Mouse (Mus musculus): ENCODE results near the gene Nr4a3. TPM values are rescaled to one million over a fixed set of nuclear protein-coding genes. Genes with fewer than 3 reads are reported as not detected.

The Nr4a3 gene
- total RNA-seq, 1 experiment from 2014 or later, result 4.5 TPM

DNA sequence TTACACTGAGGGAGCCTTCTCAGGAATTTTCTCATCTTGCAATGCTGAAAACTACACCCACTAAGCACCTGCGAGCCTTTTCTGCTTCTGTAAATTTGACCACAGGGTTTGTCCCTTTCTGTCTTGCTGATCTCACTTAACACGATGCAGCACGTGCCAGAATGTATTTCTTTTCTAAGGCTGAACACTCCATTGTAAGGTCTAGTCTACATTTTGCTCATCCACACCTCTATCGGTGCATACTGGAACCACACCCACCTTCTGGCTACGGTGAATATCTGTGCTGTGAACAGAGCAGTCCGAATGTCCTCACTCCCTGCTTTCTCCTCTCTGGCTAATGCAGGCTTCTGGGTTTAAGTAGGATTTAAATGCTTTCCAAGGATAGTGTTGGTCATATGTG, 42.5 kb downstream of the Nr4a3 start:
- no peak for ATAC-seq (replicated peaks; ENCODE audit: insufficient number of reproducible peaks, low FRiP score, low TSS enrichment, poor library complexity, severe bottlenecking)

DNA sequence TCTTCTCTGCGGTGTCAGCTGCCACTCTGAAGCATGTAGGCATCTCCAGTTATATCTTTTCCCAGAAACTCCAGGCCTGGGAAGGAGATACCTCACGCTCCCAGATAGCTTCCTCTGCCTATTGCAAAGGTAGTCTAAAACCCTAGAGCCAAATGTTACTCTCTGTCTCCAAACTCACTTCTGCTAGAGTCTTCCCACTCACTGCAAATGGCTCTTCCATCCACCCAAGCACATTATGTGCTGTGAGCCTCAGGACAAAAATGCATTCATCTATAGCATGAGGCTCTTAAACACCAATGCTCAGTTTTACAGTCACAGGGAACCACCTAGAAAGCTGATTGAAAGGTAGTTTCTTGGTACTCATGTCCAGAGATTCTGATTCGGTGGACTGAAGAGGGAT, 48.3 kb downstream of the Nr4a3 start:
- no peak for ATAC-seq (replicated peaks; ENCODE audit: insufficient number of reproducible peaks, low FRiP score, low TSS enrichment, poor library complexity, severe bottlenecking)

DNA sequence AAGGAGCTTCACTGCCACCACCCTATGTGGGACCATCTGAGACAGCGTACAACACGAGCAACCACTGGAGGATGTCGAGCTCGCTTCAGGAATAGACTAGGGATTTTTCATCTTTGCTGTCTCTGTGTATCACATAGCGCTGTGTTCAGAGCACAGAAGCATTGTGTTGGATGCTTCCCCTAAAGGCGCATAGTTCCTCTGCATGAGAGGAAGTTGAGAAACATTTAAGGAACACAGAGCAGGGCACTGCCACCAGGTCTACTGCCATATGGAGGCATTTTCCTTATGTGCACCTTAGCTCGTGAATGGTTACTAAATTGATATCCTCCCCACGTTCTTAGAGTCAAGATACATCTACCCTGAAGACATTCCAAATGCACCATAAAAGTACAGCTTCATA, 55.3 kb downstream of the Nr4a3 start:
- ATAC-seq (replicated peaks; ENCODE audit: insufficient number of reproducible peaks, low FRiP score, low TSS enrichment, poor library complexity, severe bottlenecking), result no peak; the same call in 1 of the 2 replicates

DNA sequence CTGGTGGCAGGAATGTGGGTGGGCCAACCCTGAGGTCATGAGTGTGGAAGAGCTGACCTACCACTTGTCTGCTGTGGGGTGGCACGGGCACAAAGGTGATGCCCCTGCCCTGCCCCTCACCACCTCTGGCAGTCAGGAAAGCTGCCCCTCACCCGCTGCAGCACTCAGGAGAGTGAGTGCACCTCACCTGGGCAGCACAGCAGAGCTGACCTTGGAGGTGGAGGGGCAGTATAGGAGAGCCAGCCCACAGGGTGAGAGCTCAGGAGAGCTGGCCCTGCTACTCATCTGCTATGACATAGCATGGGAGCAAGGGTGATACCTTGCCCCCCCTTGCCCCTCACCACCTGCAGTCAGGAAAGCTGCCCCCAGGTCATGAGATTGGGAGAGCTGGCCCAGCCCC, 57.0 kb downstream of the Nr4a3 start:
- ATAC-seq (replicated peaks; ENCODE audit: insufficient number of reproducible peaks, low FRiP score, low TSS enrichment, poor library complexity, severe bottlenecking), result no peak

DNA sequence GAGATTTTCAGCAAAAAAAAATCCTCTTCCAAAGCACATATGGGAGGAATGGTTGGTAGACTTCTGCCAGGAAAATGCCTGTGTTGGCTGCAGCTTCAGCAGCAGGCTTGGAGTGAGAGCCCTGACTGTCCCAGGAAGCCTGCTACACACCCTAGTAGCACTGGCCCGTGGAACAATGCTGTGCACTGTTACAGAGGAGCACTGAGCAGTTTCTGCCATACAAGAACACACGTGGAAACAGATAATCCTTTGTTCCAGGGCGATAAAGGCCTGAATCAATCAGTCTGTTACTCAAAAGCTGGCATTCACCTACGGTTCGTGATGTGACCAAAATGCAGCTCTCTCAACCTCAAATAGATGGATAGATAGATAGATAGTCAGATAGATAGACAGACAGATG, 60.4 kb downstream of the Nr4a3 start:
- no peak for ATAC-seq (replicated peaks; ENCODE audit: insufficient number of reproducible peaks, low FRiP score, low TSS enrichment, poor library complexity, severe bottlenecking)

DNA sequence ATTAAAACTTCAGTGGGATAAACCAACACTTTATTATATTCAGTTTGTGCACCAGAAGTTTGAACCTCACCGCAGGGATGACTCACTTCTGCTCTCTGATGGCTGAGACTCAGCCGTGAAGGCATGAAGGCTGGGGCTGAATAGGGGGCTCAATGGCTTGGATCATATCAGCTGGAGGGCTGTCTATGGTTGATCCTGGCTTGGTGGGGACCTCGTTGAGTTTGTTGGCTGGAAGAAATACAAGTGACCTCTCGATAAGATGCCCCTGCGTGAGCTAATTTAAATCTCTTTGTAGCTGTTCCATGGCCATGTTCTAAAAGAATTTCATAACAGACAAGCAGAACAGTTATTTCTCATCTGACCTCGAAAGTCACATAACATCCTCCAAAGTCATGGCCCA, 62.1 kb downstream of the Nr4a3 start:
- ATAC-seq (replicated peaks; ENCODE audit: insufficient number of reproducible peaks, low FRiP score, low TSS enrichment, poor library complexity, severe bottlenecking), result no peak

DNA sequence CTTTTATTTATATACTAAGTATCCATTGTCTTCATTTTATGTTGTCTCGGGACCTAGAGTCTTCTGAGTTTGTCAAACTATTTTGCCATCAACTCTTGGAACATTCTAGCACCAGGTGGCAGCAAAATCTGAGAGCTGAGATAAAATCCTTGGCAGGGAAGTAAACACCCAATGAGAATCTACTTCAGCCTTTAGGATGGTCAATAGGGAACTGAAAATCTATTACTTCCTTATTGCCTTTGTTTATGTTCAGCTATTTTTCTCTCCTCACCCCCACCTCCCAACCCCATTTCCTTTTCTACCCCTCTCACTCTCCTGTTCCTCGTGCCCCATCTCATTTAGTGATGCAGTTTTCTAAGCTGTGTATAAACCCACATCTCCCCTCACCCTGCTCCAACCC, 63.6 kb downstream of the Nr4a3 start:
- ATAC-seq (replicated peaks; ENCODE audit: insufficient number of reproducible peaks, low FRiP score, low TSS enrichment, poor library complexity, severe bottlenecking), result peak; percentile 86

DNA sequence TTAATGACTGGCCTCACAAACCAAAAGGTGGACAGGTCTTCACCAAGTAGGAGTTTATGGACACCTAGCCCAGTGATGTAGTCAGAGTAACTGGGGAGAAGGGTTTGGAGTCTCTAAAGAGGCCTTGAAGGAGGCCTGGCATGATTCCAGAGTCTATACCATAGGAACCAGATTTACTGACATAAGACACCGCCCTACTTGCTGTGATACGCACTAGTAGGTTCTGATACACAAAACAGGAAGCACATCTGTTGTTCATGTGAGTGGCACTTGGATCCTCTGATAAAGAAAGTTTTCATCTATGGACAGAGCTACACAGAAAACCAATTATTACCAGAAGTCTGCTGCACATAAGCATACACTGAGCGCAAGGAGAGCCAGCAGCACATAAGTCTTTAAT, 65.4 kb downstream of the Nr4a3 start:
- no peak for ATAC-seq (replicated peaks; ENCODE audit: insufficient number of reproducible peaks, low FRiP score, low TSS enrichment, poor library complexity, severe bottlenecking)

DNA sequence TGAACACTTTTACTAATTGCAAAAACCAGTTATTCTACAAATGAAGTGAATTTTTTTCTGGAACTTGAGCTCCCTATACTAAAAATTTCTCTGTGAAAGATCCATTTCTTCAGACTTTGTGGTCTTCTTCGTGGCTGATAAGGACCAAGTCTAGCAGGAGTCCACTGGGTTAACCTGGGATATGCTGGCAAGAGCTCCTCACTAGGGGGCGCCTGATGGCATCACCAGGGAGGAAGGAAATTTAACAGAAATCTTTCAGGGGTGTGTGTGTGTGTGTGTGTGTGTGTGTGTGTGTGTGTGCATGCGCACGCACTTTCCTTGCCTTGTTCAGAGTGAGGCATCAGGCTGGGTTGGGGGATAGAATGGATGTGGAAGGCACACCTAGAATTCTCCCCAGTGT, 71.2 kb downstream of the Nr4a3 start:
- peak; percentile 68; the same call in 1 of the 2 replicates for ATAC-seq (replicated peaks; ENCODE audit: insufficient number of reproducible peaks, low FRiP score, low TSS enrichment, poor library complexity, severe bottlenecking)

DNA sequence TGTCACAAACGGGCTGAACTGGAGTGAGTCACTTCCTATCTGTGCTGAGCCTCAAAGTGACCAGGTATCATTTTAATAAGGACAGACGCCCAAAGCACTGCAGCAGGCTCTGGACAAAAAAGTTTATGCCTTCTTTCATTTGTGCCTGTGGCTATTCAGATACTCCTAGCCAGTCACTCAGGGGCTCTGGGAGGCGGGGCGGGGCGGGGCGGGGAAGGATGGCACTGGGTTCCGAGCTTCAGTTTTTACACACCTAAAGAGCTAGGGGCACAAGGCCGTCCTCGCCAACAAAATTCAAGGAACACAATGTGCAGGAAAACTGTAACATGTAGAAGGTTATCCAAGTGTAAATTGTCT, 79.4 kb downstream of the Nr4a3 start:
- peak; percentile 48; the same call in 1 of the 2 replicates for ATAC-seq (replicated peaks; ENCODE audit: insufficient number of reproducible peaks, low FRiP score, low TSS enrichment, poor library complexity, severe bottlenecking)

DNA sequence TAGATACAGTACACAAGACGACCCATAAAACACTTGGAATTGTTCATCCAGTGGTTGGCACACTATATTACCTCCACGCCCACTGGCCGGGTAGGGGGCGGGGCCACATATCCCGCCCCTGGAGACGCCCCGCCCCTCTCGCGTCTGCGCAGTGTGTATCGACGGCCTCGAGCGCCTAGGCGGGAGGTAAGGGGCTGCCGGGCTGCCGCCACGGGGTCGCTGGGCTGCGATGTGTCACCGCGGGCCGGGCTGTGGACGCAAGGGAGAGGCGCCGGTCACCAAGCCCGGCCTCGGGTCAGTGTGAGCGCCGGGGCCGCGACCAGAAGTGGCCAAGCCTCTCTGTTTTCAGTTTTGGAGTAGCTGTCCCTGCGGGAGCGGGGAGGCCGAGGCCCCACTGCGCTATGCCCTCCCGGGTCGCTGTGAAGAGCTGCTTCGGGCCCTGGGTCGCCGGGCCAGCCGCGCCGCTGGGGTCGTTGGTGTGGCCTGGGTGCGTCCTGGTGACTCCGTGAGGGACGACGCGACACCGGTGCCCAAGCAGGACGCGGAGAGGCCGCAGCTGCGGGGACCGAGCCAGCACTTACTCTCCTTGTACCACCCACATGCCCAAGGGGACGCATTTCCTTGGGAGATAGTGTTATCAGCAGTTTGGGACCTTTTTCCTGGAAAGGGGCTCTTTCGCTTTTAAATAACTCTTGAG, 80.0 kb downstream of the Nr4a3 start, which contains the start of gene Stx17:
Gene Stx17, plus strand, starts transcription at position 143 of the 697 bp plus-strand sequence.
- peak; percentile 96 for ATAC-seq (replicated peaks; ENCODE audit: insufficient number of reproducible peaks, low FRiP score, low TSS enrichment, poor library complexity, severe bottlenecking)

DNA sequence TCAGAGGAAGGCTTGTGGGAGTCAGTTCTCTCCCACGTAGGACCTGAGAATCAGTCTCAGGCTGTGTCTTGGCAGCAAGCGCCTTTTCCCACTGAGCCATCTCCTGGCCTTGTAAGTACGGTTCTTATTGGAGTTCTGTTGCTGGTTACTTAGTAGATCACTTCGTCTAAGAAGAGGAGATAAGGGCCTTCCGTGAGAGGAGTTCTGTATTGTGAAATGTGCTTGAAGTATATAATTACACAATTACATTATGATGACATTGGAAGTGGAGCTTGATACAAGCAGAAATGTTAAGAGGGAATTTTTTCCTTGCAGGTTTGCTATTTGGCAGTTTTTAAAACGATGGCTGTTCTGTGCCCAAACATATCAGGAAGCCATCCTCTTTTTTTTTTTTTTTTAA, 85.4 kb downstream of the Nr4a3 start:
- ATAC-seq (replicated peaks; ENCODE audit: insufficient number of reproducible peaks, low FRiP score, low TSS enrichment, poor library complexity, severe bottlenecking), result no peak

DNA sequence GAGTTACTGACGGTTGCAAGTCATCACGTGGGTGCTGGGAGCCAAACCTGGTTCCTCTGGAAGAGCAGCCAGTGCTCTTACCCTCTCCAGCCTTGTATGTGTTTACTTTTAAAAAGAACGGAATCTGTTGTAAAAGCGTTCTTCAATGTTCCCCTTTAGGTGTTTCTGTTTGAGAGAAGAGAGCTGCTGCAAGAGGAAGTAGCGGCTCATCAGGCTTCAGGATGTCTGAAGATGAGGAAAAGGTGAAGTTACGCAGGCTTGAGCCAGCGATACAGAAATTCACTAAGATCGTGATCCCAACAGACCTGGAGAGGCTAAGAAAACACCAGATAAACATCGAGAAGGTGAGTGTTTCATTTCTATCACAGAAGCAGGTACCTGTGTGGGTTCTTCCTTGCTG, 86.7 kb downstream of the Nr4a3 start:
- no peak for ATAC-seq (replicated peaks; ENCODE audit: insufficient number of reproducible peaks, low FRiP score, low TSS enrichment, poor library complexity, severe bottlenecking)

DNA sequence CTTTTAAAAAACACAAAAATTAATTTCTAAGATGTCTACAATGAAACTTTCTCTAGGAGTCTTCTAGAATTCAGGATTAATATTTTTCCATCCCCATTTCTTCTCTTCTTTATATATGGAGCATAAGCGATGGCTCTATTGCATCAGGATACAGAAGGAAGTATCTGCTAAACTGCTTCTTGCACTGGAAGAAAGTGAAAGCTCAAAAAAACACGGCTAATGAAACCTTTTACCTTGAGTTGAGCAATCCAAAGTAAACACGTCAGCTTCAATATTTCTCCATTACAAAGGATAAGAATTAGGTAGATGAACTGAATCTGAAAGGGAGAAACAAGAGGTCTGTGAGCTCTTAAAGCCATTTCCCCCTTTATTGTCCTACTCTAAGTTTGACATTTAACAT, 87.8 kb downstream of the Nr4a3 start:
- ATAC-seq (replicated peaks; ENCODE audit: insufficient number of reproducible peaks, low FRiP score, low TSS enrichment, poor library complexity, severe bottlenecking), result no peak

Other genes starting within 250 kb of the Nr4a3 start
- gene Stx17, start 79.8 kb downstream of the Nr4a3 start, total RNA-seq (2017), result 15.5 to 36.0 TPM (median 23.1 TPM) in 3 replicates
- gene Erp44, start 234.4 kb downstream of the Nr4a3 start, total RNA-seq (2017), result 63.4 to 88.5 TPM (median 75.0 TPM) in 3 replicates
- gene Invs, start 234.6 kb downstream of the Nr4a3 start, total RNA-seq (2017), result 4.6 to 11.1 TPM (median 8.0 TPM) in 3 replicates

Measured in monocyte, adult 5-6 weeks (primary cell).